Mouse (Mus musculus) small intestine, adult 2 months (tissue): ENCODE measurements at regions not wholly inside any gene's neighbourhood (a gene's known extent, or its start where the extent isn't known, plus 50 kb on each side); places are given as distances from the start of the nearest gene placed in this dataset.

Experiments used
- H3K27ac ChIP-seq: fragments of 200-500 bp; 2 replicates; pipeline ENCODE4 v1.5.1; 2012; ENCODE audit warnings: low read depth, low read length, control low read depth, inconsistent platforms; ENCODE audit not compliant: insufficient read depth
- H3K27me3 ChIP-seq: fragments of 200-500 bp; 2 replicates; pipeline ENCODE4 v1.6.1; 2012; ENCODE audit warnings: mild to moderate bottlenecking, moderate library complexity, low read length, inconsistent platforms; ENCODE audit not compliant: control insufficient read depth, insufficient read depth
- H3K36me3 ChIP-seq: fragments of 200-500 bp; 2 replicates; pipeline ENCODE4 v1.6.1; 2012; ENCODE audit warnings: mild to moderate bottlenecking, low read length, control low read depth, inconsistent platforms; ENCODE audit not compliant: control insufficient read depth, insufficient read depth
- H3K4me1 ChIP-seq: fragments of 200-500 bp; 2 replicates; pipeline ENCODE4 v1.6.1; 2012; ENCODE audit warnings: low read length, inconsistent platforms, mixed read lengths; ENCODE audit not compliant: control insufficient read depth, insufficient read depth, insufficient read length
- H3K4me3 ChIP-seq: fragments of 200-500 bp; 2 replicates; pipeline ENCODE4 v1.5.1; 2012; ENCODE audit warnings: low read depth, mild to moderate bottlenecking, control low read depth, inconsistent platforms, low read length, moderate library complexity
- CTCF ChIP-seq: fragments of 200-500 bp; IDR thresholded peaks from 2 replicates; pipeline ENCODE4 v1.5.1; 2012; ENCODE audit warnings: low read depth, mild to moderate bottlenecking, control low read depth, inconsistent platforms, low read length, moderate library complexity, mixed read lengths; ENCODE audit not compliant: insufficient replicate concordance, insufficient read length; ENCODE audit errors: extremely low read depth
- POLR2A ChIP-seq: fragments of 200-500 bp; IDR thresholded peaks from 2 replicates; pipeline ENCODE4 v1.6.1; 2012; ENCODE audit warnings: low read depth, mild to moderate bottlenecking, control low read depth, inconsistent platforms, low read length, moderate library complexity
- WGBS: fragments of 180-500 bp; shearing (Covaris S2); methylation state at CpG from one replicate; pipeline ENCODE4 v1.1.7; 2018; 5-methylcytosine and 5-hydroxymethylcytosine counted together

DNA sequence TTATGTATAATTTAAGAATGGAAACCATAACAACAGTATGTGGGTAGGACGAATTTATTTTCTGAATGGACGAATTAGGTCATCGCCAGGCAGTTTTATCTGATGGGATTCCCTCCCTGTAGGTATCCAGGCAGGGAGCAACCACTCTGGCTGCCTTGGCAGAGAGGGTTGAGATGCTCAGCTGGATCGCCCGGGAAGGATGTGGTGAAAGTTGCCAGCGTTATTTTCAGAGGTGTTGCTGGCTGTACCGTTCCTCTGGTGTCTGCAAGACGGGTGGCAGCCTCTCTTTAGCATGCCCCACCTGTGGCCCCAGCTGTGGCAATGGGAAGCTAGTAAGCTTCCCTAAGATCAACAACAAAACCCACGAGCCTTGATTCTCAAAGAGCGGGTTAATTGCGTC is 105.9 kb downstream of the Zfp281 start:
- no peak overlapping the region for H3K4me3 ChIP-seq
- no peaks in the 10 kb centered on the region for H3K4me1 ChIP-seq
- H3K27me3 ChIP-seq = no peaks in the 10 kb centered on the region
- TF ChIP-seq POLR2A (no peak), CTCF (no peak)
- H3K27ac ChIP-seq = no peak overlapping the region
- 57% methylated on average over 11 of the region's 11 CpGs for WGBS
- H3K36me3 ChIP-seq = no peaks in the 10 kb centered on the region

DNA sequence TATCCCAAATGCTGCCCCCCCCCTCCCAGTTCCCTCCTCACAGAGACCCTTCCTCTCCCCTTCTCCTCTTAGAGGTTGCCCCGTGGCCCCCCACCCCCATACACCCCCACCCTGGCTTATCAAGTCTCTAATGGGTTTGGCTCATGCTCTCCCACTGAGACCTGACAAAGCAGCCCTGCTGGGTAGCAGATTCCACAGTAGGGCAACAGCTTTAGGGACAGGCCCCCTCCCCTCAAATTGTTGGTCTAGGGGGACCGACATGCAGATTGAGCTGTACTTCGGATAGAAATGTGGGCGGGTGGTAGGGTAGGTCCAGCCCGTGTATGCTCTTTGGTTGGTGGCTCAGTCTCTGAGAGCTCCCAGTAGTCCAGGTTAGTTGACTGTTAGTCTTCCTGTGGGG is 113.3 kb downstream of the Zfp281 start:
- H3K36me3 ChIP-seq = no peaks in the 10 kb centered on the region
- no peak for TF ChIP-seq POLR2A
- H3K4me3 ChIP-seq = no peak overlapping the region
- WGBS = 61% methylated on average over 5 of the region's 5 CpGs
- no peaks in the 10 kb centered on the region for H3K27me3 ChIP-seq
- no peaks in the 10 kb centered on the region for H3K4me1 ChIP-seq
- H3K27ac ChIP-seq = no peak overlapping the region

DNA sequence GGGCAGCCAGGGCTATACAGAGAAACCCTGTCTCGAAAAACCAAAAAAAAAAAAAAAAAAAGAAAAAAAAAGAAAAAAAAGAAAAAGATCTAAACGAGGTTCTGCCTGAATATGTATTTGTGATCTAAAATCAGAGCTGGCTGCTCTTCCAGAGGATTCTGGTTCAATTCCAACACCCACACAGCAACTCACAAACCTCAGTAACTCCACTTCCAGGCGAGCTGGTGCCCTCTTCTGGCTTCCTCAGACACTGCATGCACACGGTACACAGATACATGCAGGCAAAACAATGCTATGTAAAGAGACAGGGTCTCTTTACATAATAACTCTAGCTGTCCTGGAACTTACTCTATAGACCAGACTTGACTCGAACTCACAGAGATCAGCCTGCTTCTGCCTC is 114.8 kb downstream of the Zfp281 start:
- WGBS = 78% methylated on average over 5 of the region's 5 CpGs
- Histone ChIP-seq H3K36me3 (no peaks in the 10 kb centered on the region), H3K4me1 (no peaks in the 10 kb centered on the region), H3K4me3 (no peak overlapping the region), H3K27me3 (no peaks in the 10 kb centered on the region), H3K27ac (no peak overlapping the region)
- TF ChIP-seq POLR2A (no peak), CTCF (peak; percentile 53; the same call in 1 of the 2 replicates)

DNA sequence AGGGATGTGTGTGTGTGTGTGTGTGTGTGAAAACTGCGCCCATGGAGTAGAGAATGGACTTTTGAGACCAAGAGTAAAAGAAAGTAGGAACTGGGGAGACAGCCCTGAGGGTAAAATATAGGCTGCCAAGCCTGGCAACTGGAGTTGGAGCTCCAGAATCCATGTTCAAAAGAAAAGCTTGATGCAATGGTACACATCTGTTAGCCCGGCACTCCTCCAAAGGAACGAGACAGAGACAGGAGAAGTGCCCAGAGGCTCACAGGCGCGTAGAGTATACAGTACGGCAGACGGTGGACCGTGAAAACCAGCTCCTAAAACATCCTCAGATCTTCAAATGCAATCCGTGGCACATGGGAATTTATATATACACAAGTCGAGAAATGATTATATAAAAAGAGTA is 116.4 kb downstream of the Zfp281 start:
- Histone ChIP-seq H3K36me3 (no peaks in the 10 kb centered on the region), H3K4me1 (no peaks in the 10 kb centered on the region), H3K4me3 (no peak overlapping the region), H3K27me3 (no peaks in the 10 kb centered on the region), H3K27ac (no peak overlapping the region)
- TF ChIP-seq POLR2A = no peak
- TF ChIP-seq CTCF = no peak
- 88% methylated on average over 10 of the region's 10 CpGs for WGBS

DNA sequence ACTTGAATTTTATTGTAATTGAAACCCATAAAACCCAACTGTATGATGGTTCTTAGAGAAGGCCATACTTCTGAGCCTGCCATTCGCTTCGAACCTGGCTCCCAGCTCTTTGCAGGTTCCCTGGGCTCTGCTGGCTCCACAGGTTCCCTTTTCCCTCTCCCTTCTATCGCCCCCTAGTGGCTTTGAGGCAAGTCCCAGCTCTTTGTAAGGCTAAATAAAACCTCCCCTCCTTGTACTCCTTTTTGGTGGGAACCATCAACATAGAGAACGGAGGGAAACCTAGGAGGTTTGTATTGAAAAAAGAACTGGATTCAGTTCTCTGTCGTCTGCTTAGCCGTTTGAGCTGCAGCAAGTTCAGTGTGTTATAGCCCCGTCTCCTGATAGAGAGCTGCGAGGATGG is 124.5 kb downstream of the Zfp281 start:
- H3K27me3 ChIP-seq = no peaks in the 10 kb centered on the region
- 70% methylated on average over 8 of the region's 8 CpGs for WGBS
- H3K27ac ChIP-seq = no peak overlapping the region
- H3K4me1 ChIP-seq = no peaks in the 10 kb centered on the region
- no peak overlapping the region for H3K4me3 ChIP-seq
- no peaks in the 10 kb centered on the region for H3K36me3 ChIP-seq
- TF ChIP-seq POLR2A (no peak), CTCF (peak; percentile 64; the same call in 1 of the 2 replicates)

DNA sequence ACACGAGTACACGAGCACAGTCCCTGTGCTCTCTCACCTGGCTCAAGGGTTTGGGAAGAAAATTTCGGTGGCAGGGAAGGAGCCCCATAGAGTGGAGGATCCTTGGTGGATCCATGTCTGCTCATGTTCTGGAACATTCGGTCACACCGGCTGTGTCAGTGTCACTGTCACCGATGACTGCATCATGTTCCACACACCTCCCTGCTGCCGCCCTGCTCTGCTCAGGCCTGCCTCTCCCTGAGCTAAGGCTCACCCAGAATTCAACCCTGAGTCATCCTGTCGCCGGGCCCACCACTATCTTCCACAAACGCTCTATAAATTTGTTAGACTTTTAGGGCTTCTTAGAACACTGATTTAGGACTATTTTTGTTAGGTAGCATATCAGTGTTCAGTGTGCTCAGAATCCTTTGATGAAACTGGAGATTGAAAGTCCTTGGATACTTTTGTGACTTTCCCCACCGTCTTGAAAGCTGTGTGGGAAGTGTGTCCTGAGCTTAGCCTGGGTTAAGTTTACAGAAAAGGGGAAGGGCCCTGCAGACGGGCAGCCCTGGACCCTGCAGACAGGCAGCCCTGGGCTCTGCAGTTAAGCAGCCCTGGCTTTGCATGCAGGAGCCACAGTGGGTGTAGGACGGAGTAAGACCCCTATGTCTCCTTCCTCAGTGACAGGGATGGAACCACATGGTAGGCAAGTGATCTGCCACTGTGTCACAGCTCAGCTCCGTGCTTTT is 126.9 kb downstream of the Zfp281 start:
- TF ChIP-seq POLR2A (no peak), CTCF (no peak)
- 78% methylated on average over 14 of the region's 14 CpGs for WGBS

DNA sequence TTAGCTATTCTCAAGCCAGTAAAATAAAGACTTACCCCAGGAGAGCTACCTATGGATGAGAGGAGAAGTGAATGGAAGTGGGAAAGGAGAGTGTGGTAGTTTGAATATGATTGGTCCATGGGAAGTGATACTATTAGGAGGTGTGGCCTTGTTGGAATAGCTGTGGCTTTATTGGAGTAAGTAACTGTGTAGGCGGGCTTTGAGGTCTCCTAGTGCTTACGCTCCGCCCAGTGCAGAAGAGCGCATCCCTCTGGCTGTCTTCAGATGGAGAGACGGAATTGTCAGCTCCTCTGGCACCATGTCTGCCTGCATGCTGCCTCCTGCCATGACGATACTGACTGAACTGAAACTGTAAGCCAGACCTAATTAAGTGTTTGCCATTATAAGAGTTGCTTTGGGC is 129.6 kb downstream of the Zfp281 start:
- Histone ChIP-seq H3K4me3 (no peak overlapping the region), H3K27me3 (no peaks in the 10 kb centered on the region), H3K4me1 (no peaks in the 10 kb centered on the region), H3K36me3 (no peaks in the 10 kb centered on the region), H3K27ac (no peak overlapping the region)
- 96% methylated on average over 6 of the region's 6 CpGs for WGBS
- TF ChIP-seq POLR2A (no peak), CTCF (no peak)

More for the DNA sequence above, 126.9 kb downstream of the Zfp281 start:
- no peaks in the 10 kb centered on the region for H3K27me3 ChIP-seq
- H3K36me3 ChIP-seq = no peaks in the 10 kb centered on the region
- H3K27ac ChIP-seq = no peak overlapping the region
- H3K4me3 ChIP-seq = no peak overlapping the region
- no peaks in the 10 kb centered on the region for H3K4me1 ChIP-seq

DNA sequence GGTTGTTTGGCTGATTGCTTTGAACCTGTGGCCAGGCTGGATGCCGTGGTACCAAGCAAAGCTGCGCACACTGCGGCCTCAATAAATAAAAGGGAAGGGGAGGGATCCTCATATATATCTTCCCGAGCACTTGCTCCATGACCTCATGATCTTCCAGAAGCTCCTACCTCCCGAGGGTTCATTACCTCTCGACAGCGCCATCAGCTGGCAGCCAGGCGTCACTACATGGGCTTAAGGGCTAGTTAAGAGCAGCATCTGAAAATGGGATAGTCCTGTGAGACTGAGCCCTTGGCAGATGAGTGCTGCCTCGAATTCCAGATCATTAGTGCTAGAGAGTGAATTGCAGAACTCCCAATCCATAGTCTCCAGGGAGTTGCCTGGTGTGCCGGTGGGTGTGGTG is 134.0 kb downstream of the Zfp281 start:
- WGBS = 67% methylated on average over 10 of the region's 10 CpGs
- no peaks in the 10 kb centered on the region for H3K27me3 ChIP-seq
- H3K4me3 ChIP-seq = no peak overlapping the region
- H3K27ac ChIP-seq = no peak overlapping the region
- TF ChIP-seq POLR2A = no peak
- TF ChIP-seq CTCF = no peak
- H3K36me3 ChIP-seq = no peaks in the 10 kb centered on the region
- no peaks in the 10 kb centered on the region for H3K4me1 ChIP-seq
